ENCODE assay signal across 9 mouse cellular contexts in the genomic region with DNA sequence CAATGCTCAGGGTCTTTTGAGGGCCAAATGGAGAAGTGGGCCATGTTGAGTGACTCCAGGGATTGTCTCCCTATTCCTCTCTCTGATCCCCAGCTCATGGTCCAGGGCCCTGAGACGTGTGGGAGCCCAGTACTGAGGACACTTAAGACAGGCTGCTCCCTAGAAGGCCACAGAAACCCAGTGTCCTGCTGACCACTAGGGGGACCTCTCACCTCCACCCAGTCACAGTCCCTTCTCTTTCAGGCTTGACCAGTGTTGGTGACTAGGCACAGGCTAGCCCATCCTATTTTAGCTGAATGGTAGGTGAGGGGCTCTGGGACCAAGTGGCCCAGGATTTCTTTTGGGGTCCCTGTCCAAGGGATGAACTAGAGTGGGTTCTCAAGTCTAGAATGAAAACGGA. TPM values are rescaled to one million over a fixed set of nuclear protein-coding genes. Genes with fewer than 3 reads are reported as not detected.
DNase-seq lines count a peak whose midpoint lies in the region; ATAC-seq and TF ChIP-seq lines count a peak whose summit lies in the region.
"Had no signal": no experiment of that assay in that cellular context is flagged by ENCODE, and none has a peak within 500 bp of the region (broad histone marks: within the 10 kb centered on the region; RNA-seq: fewer than 3 reads in every experiment).

No protein-coding gene starts in this region.

- peak; percentile 60 for TF ChIP-seq CTCF in layer of hippocampus, adult 2 months (conservative IDR thresholded peaks at IDR 0.05)
- peak; percentile 75 for TF ChIP-seq CTCF in ES-Bruce4 (IDR thresholded peaks at IDR 0.05; ENCODE audit: low read depth, low read length)

- H3K9ac ChIP-seq in ES-Bruce4 (ENCODE audit: low read depth, poor library complexity, severe bottlenecking): no peak overlapping the region
- no peak overlapping the region for H3K9ac ChIP-seq in limb, embryonic 13.5 days

- no peaks in the 10 kb centered on the region for H3K36me3 ChIP-seq in ES-Bruce4 (ENCODE audit: control insufficient read depth, insufficient read depth, low read length, poor library complexity, severe bottlenecking)
- H3K36me3 ChIP-seq in limb, embryonic 13.5 days: no peaks in the 10 kb centered on the region

- no peak for TF ChIP-seq EP300 in ES-Bruce4 (IDR thresholded peaks at IDR 0.05; ENCODE audit: insufficient read depth, low read depth, low read length)

- H3K27ac ChIP-seq in layer of hippocampus, adult 2 months: no peak overlapping the region; the same call in 1 of the 2 replicates
- no peak overlapping the region for H3K27ac ChIP-seq in ES-Bruce4 (ENCODE audit: insufficient read depth, low read length)
- H3K27ac ChIP-seq in limb, embryonic 13.5 days: peak overlapping the region; percentile 61; the same call in 1 of the 2 replicates

- no peaks in the 10 kb centered on the region for H3K9me3 ChIP-seq in ES-Bruce4 (replicated peaks; ENCODE audit: control insufficient read depth, insufficient read depth, low read length, poor library complexity, severe bottlenecking)
- H3K9me3 ChIP-seq in limb, embryonic 13.5 days: no peaks in the 10 kb centered on the region

- no peak overlapping the region for H3K4me2 ChIP-seq in limb, embryonic 13.5 days (replicated peaks)

- intact Hi-C loops in heart, postnatal 36 days (cut with DNase I): no loop called here

- 45% methylated on average over 2 of the region's 2 CpGs for WGBS in limb, embryonic 13.5 days

- no peaks in the 10 kb centered on the region for H3K4me1 ChIP-seq in ES-Bruce4 (ENCODE audit: control insufficient read depth, insufficient read depth, low read length)
- peaks cover 55% of the 10 kb centered on the region for H3K4me1 ChIP-seq in limb, embryonic 13.5 days

- ATAC-seq in erythroid progenitor cell, adult 5-6 weeks (replicated peaks; ENCODE audit: low FRiP score, poor library complexity, severe bottlenecking): peak; percentile 42; the same call in 1 of the 2 replicates
- ATAC-seq in limb, embryonic 13.5 days (ENCODE audit: low FRiP score, low read depth): no peak
- no peak for ATAC-seq in frontal cortex, adult (ENCODE audit: low TSS enrichment)

- DNase-seq in layer of hippocampus, adult 2 months (ENCODE audit: low spot score in 2 of 2): no peak
- no peak for DNase-seq in layer of hippocampus, adult 9-11 months
- DNase-seq in adrenal gland, postnatal 36 days: no peak
- DNase-seq in heart, postnatal 36 days: no peak

- TF ChIP-seq POLR2A in ES-Bruce4 (IDR thresholded peaks at IDR 0.05; ENCODE audit: insufficient read depth, low read length): no peak

- no peak overlapping the region for H3K4me3 ChIP-seq in layer of hippocampus, adult 2 months
- no peak overlapping the region for H3K4me3 ChIP-seq in ES-Bruce4 (ENCODE audit: low read depth, low read length)
- no peak overlapping the region for H3K4me3 ChIP-seq in limb, embryonic 13.5 days

- no peaks in the 10 kb centered on the region for H3K27me3 ChIP-seq in ES-Bruce4 (ENCODE audit: control insufficient read depth, insufficient read depth, low read length, poor library complexity, severe bottlenecking)
- peaks cover 21% of the 10 kb centered on the region for H3K27me3 ChIP-seq in limb, embryonic 13.5 days

RNA-seq across cellular contexts. Expression of a gene that starts 17.9 kb away (rescaled TPM):
- total RNA-seq in layer of hippocampus, adult 2 months (2021): not detected
- not detected in 2 replicates for polyA plus RNA-seq in ES-Bruce4 (2011; ENCODE audit: insufficient read depth, insufficient read length, low read depth, missing spikeins)
- total RNA-seq in erythroid progenitor cell, adult 5-6 weeks (2015; ENCODE audit: low replicate concordance): 2.9 TPM in 1 of 2 replicates, not detected in the other
- total RNA-seq in erythroid progenitor cell, adult 5-6 weeks (2017; ENCODE audit: low replicate concordance): 0.26 and 1.9 TPM in 2 replicates
- not detected in 2 replicates for polyA plus RNA-seq in limb, embryonic 13.5 days (2015; fragmentation: Nextera tagmentation; extraction: Ambion mirVana)
- 100 to 1,000 TPM; 816 to 818 TPM for total RNA-seq in adrenal gland, postnatal 36 days (2021)
- 10 to 100 TPM in 1 of 2 experiments, 1 to 10 TPM in 1; 3.3 to 26.2 TPM for total RNA-seq in heart, postnatal 36 days (2021)
- total RNA-seq: layer of hippocampus, postnatal 10 days had no signal

RNA-seq across cellular contexts. Expression of a gene that starts 48.0 kb away (rescaled TPM):
- total RNA-seq in layer of hippocampus, adult 2 months (2021): under 1 TPM in 1 of 2 experiments, not detected in 1; 0.28 TPM
- 3.8 and 6.8 TPM in 2 replicates for polyA plus RNA-seq in ES-Bruce4 (2011; ENCODE audit: insufficient read depth, insufficient read length, low read depth, missing spikeins)
- total RNA-seq in erythroid progenitor cell, adult 5-6 weeks (2015; ENCODE audit: low replicate concordance): 2.2 TPM in 1 of 2 replicates, not detected in the other
- 1.2 and 9.6 TPM in 2 replicates for total RNA-seq in erythroid progenitor cell, adult 5-6 weeks (2017; ENCODE audit: low replicate concordance)
- polyA plus RNA-seq in limb, embryonic 13.5 days (2015; fragmentation: Nextera tagmentation; extraction: Ambion mirVana): 0.43 and 0.45 TPM in 2 replicates
- 1 to 10 TPM; 1.6 to 4.9 TPM for total RNA-seq in adrenal gland, postnatal 36 days (2021)
- 1 to 10 TPM in 1 of 2 experiments, under 1 TPM in 1; 0.44 to 1.8 TPM for total RNA-seq in heart, postnatal 36 days (2021)
- total RNA-seq: layer of hippocampus, postnatal 10 days had no signal

RNA-seq across cellular contexts. Expression of a gene that starts 51.4 kb away (rescaled TPM):
- total RNA-seq in layer of hippocampus, adult 2 months (2021): not detected
- 0.21 TPM in 1 of 2 replicates, not detected in the other for polyA plus RNA-seq in ES-Bruce4 (2011; ENCODE audit: insufficient read depth, insufficient read length, low read depth, missing spikeins)
- not detected in 2 replicates for total RNA-seq in erythroid progenitor cell, adult 5-6 weeks (2015; ENCODE audit: low replicate concordance)
- total RNA-seq in erythroid progenitor cell, adult 5-6 weeks (2017; ENCODE audit: low replicate concordance): not detected in 2 replicates
- polyA plus RNA-seq in limb, embryonic 13.5 days (2015; fragmentation: Nextera tagmentation; extraction: Ambion mirVana): 0.13 and 0.15 TPM in 2 replicates
- total RNA-seq in adrenal gland, postnatal 36 days (2021): under 1 TPM; 0.10 TPM
- total RNA-seq in heart, postnatal 36 days (2021): under 1 TPM in 1 of 2 experiments, not detected in 1; 0.14 TPM
- total RNA-seq: layer of hippocampus, postnatal 10 days had no signal

Comparison
In these comparisons a context has a peak if more than half of its experiments do, and no peak if none do; other contexts are left out.
1. RNA of a gene that starts 17.9 kb away (total RNA-seq): 816 to 818 TPM in adrenal gland, postnatal 36 days; 3.3 to 26.2 TPM in heart, postnatal 36 days, 0.26 to 2.9 TPM in erythroid progenitor cell, adult 5-6 weeks and not detected in layer of hippocampus, adult 2 months; every median in the first group is over 10 times any median in the second.